Mouse (Mus musculus): Measurements from ENCODE around the gene Dnm3.

The Dnm3 gene

GRCm38 (mm10) chr1:162076581-162077001 is 401.2 kb downstream of the Dnm3 start:
- peak; percentile 86 for DNase-seq (ENCODE audit: low read depth, low spot score)

GRCm38 (mm10) chr1:162075831-162076230 is 402.0 kb downstream of the Dnm3 start:
- no peak for DNase-seq (ENCODE audit: low read depth, low spot score)

- DNase-seq (ENCODE audit: low read depth, low spot score), result no peak
Observed at GRCm38 (mm10) chr1:162075416-162075815, 402.4 kb downstream of the Dnm3 start.

GRCm38 (mm10) chr1:162074626-162075410 is 403.0 kb downstream of the Dnm3 start:
- no peak for DNase-seq (ENCODE audit: low read depth, low spot score)

GRCm38 (mm10) chr1:162072917-162073578 is 404.8 kb downstream of the Dnm3 start:
- DNase-seq (ENCODE audit: low read depth, low spot score), result no peak

GRCm38 (mm10) chr1:162053608-162054007 is 424.2 kb downstream of the Dnm3 start:
- no peak for DNase-seq (ENCODE audit: low read depth, low spot score)

GRCm38 (mm10) chr1:162053186-162053585 is 424.6 kb downstream of the Dnm3 start:
- no peak for DNase-seq (ENCODE audit: low read depth, low spot score)

- no peak for DNase-seq (ENCODE audit: low read depth, low spot score)
Observed at GRCm38 (mm10) chr1:162052755-162053154, 425.1 kb downstream of the Dnm3 start.

- DNase-seq (ENCODE audit: low read depth, low spot score), result no peak
Observed at GRCm38 (mm10) chr1:162052138-162052537, 425.7 kb downstream of the Dnm3 start.

- DNase-seq (ENCODE audit: low read depth, low spot score), result no peak
Observed at GRCm38 (mm10) chr1:162051710-162052109, 426.1 kb downstream of the Dnm3 start.

GRCm38 (mm10) chr1:162047673-162048072 is 430.2 kb downstream of the Dnm3 start:
- no peak for DNase-seq (ENCODE audit: low read depth, low spot score)

GRCm38 (mm10) chr1:162043788-162044717 is 433.8 kb downstream of the Dnm3 start:
- peak; percentile 68 for DNase-seq (ENCODE audit: low read depth, low spot score)

- DNase-seq (ENCODE audit: low read depth, low spot score), result no peak
Observed at GRCm38 (mm10) chr1:162043216-162043615, 434.6 kb downstream of the Dnm3 start.

- DNase-seq (ENCODE audit: low read depth, low spot score), result no peak
Observed at GRCm38 (mm10) chr1:162042384-162042783, 435.4 kb downstream of the Dnm3 start.

- no peak for DNase-seq (ENCODE audit: low read depth, low spot score)
Observed at GRCm38 (mm10) chr1:162040490-162041274, 437.2 kb downstream of the Dnm3 start.

GRCm38 (mm10) chr1:162039808-162040207 is 438.0 kb downstream of the Dnm3 start:
- DNase-seq (ENCODE audit: low read depth, low spot score), result no peak

GRCm38 (mm10) chr1:162039011-162039595 is 438.7 kb downstream of the Dnm3 start:
- no peak for DNase-seq (ENCODE audit: low read depth, low spot score)

GRCm38 (mm10) chr1:162038431-162038830 is 439.4 kb downstream of the Dnm3 start:
- DNase-seq (ENCODE audit: low read depth, low spot score), result no peak

- peak; percentile 82 for DNase-seq (ENCODE audit: low read depth, low spot score)
Observed at GRCm38 (mm10) chr1:162037968-162038421, 439.8 kb downstream of the Dnm3 start.

- DNase-seq (ENCODE audit: low read depth, low spot score), result no peak
Observed at GRCm38 (mm10) chr1:162037185-162037765, 440.6 kb downstream of the Dnm3 start.
